Mouse (Mus musculus): ENCODE measurements around the gene Agap3. TPM values are rescaled to one million over a fixed set of nuclear protein-coding genes. Genes with fewer than 3 reads are reported as not detected.

Gene Agap3
- total RNA-seq (2023; ENCODE audit: inconsistent age), result 40.0 to 49.3 TPM (median 44.5 TPM) in 4 replicates

GRCm38 (mm10) chr5:24452030-24452690 lies at the start of gene Agap3:
Agap3 (plus strand) TSS chr5:24452177.

GRCm38 (mm10) chr5:24413042-24413693 lies 38.8 kb upstream of the Agap3 start, which contains the start of gene Asic3:
Asic3 (plus strand) TSS chr5:24413392.

GRCm38 (mm10) chr5:24423129-24424003 lies 28.6 kb upstream of the Agap3 start, which contains the start of the genes Cdk5 and Slc4a2:
Cdk5 (minus strand) TSS chr5:24423530.
Slc4a2 (plus strand) TSS chr5:24423837.

GRCm38 (mm10) chr5:24444746-24445427 lies 7.1 kb upstream of the Agap3 start, which contains the start of gene Fastk:
Fastk (minus strand) TSS chr5:24445287.

GRCm38 (mm10) chr5:24447624-24448298 lies 4.2 kb upstream of the Agap3 start, which contains the start of gene Tmub1:
Tmub1 (minus strand) TSS chr5:24447854.

GRCm38 (mm10) chr5:24526889-24527230 lies 74.9 kb downstream of the Agap3 start, which contains the start of gene Gbx1:
Gbx1 (minus strand) TSS chr5:24527202.

GRCm38 (mm10) chr5:24540387-24541143 lies 88.6 kb downstream of the Agap3 start, which contains the start of gene Asb10:
Asb10 (minus strand) TSS chr5:24540978.

Other genes starting within 250 kb of the Agap3 start
- not detected in 4 replicates for gene Kcnh2, start 100.6 kb upstream of the Agap3 start, total RNA-seq (2023; ENCODE audit: inconsistent age)
- 0.15 to 0.35 TPM (median 0.32 TPM) in 4 replicates for gene Nos3, start 87.4 kb upstream of the Agap3 start, total RNA-seq (2023; ENCODE audit: inconsistent age)
- not detected in 4 replicates for gene Atg9b, start 60.0 kb upstream of the Agap3 start, total RNA-seq (2023; ENCODE audit: inconsistent age)
- 21.3 to 25.4 TPM (median 23.8 TPM) in 4 replicates for gene Abcb8, start 58.5 kb upstream of the Agap3 start, total RNA-seq (2023; ENCODE audit: inconsistent age)
- not detected in 4 replicates for gene Asic3, start 38.8 kb upstream of the Agap3 start, total RNA-seq (2023; ENCODE audit: inconsistent age)
- 31.0 to 38.3 TPM (median 34.1 TPM) in 4 replicates for gene Cdk5, start 28.6 kb upstream of the Agap3 start, total RNA-seq (2023; ENCODE audit: inconsistent age)
- gene Slc4a2, start 28.3 kb upstream of the Agap3 start, total RNA-seq (2023; ENCODE audit: inconsistent age), result 61.9 to 68.1 TPM (median 62.6 TPM) in 4 replicates
- gene Fastk, start 6.9 kb upstream of the Agap3 start, total RNA-seq (2023; ENCODE audit: inconsistent age), result 83.5 to 99.7 TPM (median 90.5 TPM) in 4 replicates
- 24.9 to 27.6 TPM (median 26.1 TPM) in 4 replicates for gene Tmub1, start 4.3 kb upstream of the Agap3 start, total RNA-seq (2023; ENCODE audit: inconsistent age)
- gene Gbx1, start 75.0 kb downstream of the Agap3 start, total RNA-seq (2023; ENCODE audit: inconsistent age), result not detected in 4 replicates
- gene Asb10, start 88.8 kb downstream of the Agap3 start, total RNA-seq (2023; ENCODE audit: inconsistent age), result not detected in 4 replicates
- gene 4931409K22Rik, start 104.6 kb downstream of the Agap3 start, total RNA-seq (2023; ENCODE audit: inconsistent age), result not detected in 4 replicates
- gene Abcf2, start 125.3 kb downstream of the Agap3 start, total RNA-seq (2023; ENCODE audit: inconsistent age), result 37.4 to 43.1 TPM (median 40.0 TPM) in 4 replicates
- 34.0 to 42.1 TPM (median 40.7 TPM) in 4 replicates for gene Chpf2, start 134.6 kb downstream of the Agap3 start, total RNA-seq (2023; ENCODE audit: inconsistent age)
- gene Smarcd3, start 172.2 kb downstream of the Agap3 start, total RNA-seq (2023; ENCODE audit: inconsistent age), result 0.45 TPM in 1 of 4 replicates, not detected in the others
- gene Nub1, start 233.4 kb downstream of the Agap3 start, total RNA-seq (2023; ENCODE audit: inconsistent age), result 90.0 to 95.9 TPM (median 92.3 TPM) in 4 replicates

All from B cell, adult (primary cell).